Mouse (Mus musculus): ENCODE measurements around the gene Gm45799. TPM values are rescaled to one million over a fixed set of nuclear protein-coding genes. Genes with fewer than 3 reads are reported as not detected.

The Gm45799 gene
- polyA plus RNA-seq, 1 experiment from 2014 or later, result 14.6 TPM

- Histone ChIP-seq H3K4me3 (ENCODE audit: low read depth, low read length) (no peak overlapping the region), H3K9me3 (replicated peaks; ENCODE audit: control insufficient read depth, low read length, poor library complexity, severe bottlenecking) (no peaks in the 10 kb centered on the region), H3K4me1 (ENCODE audit: control insufficient read depth, insufficient read depth, low read length) (peaks cover 21% of the 10 kb centered on the region), H3K4me2 (ENCODE audit: low read length) (no peak overlapping the region), H3K36me3 (ENCODE audit: control insufficient read depth, insufficient read depth, low read length) (peaks cover 19% of the 10 kb centered on the region), H3K9ac (ENCODE audit: low read depth, low read length) (no peak overlapping the region), H3K27ac (ENCODE audit: low read length) (no peak overlapping the region), H3K27me3 (ENCODE audit: control insufficient read depth, insufficient read depth, low read depth, low read length) (no peaks in the 10 kb centered on the region)
- WGBS, result 97% methylated on average over 11 of the region's 11 CpGs
- ATAC-seq, result no peak
Measured at GRCm38 (mm10) chr7:105733836-105734235, 93.5 kb downstream of the Gm45799 start.

Other genes starting within 250 kb of the Gm45799 start
- gene Fam160a2, start 240.5 kb upstream of the Gm45799 start, polyA plus RNA-seq (2015; fragmentation: Nextera tagmentation; extraction: Ambion mirVana), result 43.7 and 50.8 TPM in 2 replicates
- gene Cnga4, start 236.0 kb upstream of the Gm45799 start, polyA plus RNA-seq (2015; fragmentation: Nextera tagmentation; extraction: Ambion mirVana), result 0.14 and 0.25 TPM in 2 replicates
- gene Cckbr, start 214.8 kb upstream of the Gm45799 start, polyA plus RNA-seq (2015; fragmentation: Nextera tagmentation; extraction: Ambion mirVana), result 6.2 and 8.5 TPM in 2 replicates
- gene Cavin3, start 158.3 kb upstream of the Gm45799 start, polyA plus RNA-seq (2015; fragmentation: Nextera tagmentation; extraction: Ambion mirVana), result 28.6 and 31.0 TPM in 2 replicates
- 95.2 and 104 TPM in 2 replicates for gene Smpd1, start 86.2 kb upstream of the Gm45799 start, polyA plus RNA-seq (2015; fragmentation: Nextera tagmentation; extraction: Ambion mirVana)
- 333 and 360 TPM in 2 replicates for gene Apbb1, start 58.9 kb upstream of the Gm45799 start, polyA plus RNA-seq (2015; fragmentation: Nextera tagmentation; extraction: Ambion mirVana)
- gene Hpx, start 40.4 kb upstream of the Gm45799 start, polyA plus RNA-seq (2015; fragmentation: Nextera tagmentation; extraction: Ambion mirVana), result 0.16 and 0.32 TPM in 2 replicates
- gene Trim3, start 7.0 kb upstream of the Gm45799 start, polyA plus RNA-seq (2015; fragmentation: Nextera tagmentation; extraction: Ambion mirVana), result 106 and 117 TPM in 2 replicates
- 127 and 131 TPM in 2 replicates for gene Timm10b, start 496 bp upstream of the Gm45799 start, polyA plus RNA-seq (2015; fragmentation: Nextera tagmentation; extraction: Ambion mirVana)
- gene Arfip2, start 136 bp upstream of the Gm45799 start, polyA plus RNA-seq (2015; fragmentation: Nextera tagmentation; extraction: Ambion mirVana), result 83.8 and 92.4 TPM in 2 replicates
- gene Dnhd1, start 10.3 kb downstream of the Gm45799 start, polyA plus RNA-seq (2015; fragmentation: Nextera tagmentation; extraction: Ambion mirVana), result 1.9 and 2.0 TPM in 2 replicates
- 183 and 192 TPM in 2 replicates for gene Ilk, start 96.0 kb downstream of the Gm45799 start, polyA plus RNA-seq (2015; fragmentation: Nextera tagmentation; extraction: Ambion mirVana)
- gene Rrp8, start 96.8 kb downstream of the Gm45799 start, polyA plus RNA-seq (2015; fragmentation: Nextera tagmentation; extraction: Ambion mirVana), result 22.4 and 23.4 TPM in 2 replicates
- gene Taf10, start 103.8 kb downstream of the Gm45799 start, polyA plus RNA-seq (2015; fragmentation: Nextera tagmentation; extraction: Ambion mirVana), result 76.5 and 78.4 TPM in 2 replicates
- gene Tpp1, start 111.7 kb downstream of the Gm45799 start, polyA plus RNA-seq (2015; fragmentation: Nextera tagmentation; extraction: Ambion mirVana), result 32.1 and 38.6 TPM in 2 replicates
- gene Dchs1, start 147.1 kb downstream of the Gm45799 start, polyA plus RNA-seq (2015; fragmentation: Nextera tagmentation; extraction: Ambion mirVana), result 12.5 and 14.3 TPM in 2 replicates
- 160 TPM in 2 replicates for gene Mrpl17, start 170.5 kb downstream of the Gm45799 start, polyA plus RNA-seq (2015; fragmentation: Nextera tagmentation; extraction: Ambion mirVana)

Data from midbrain, embryonic 16.5 days (tissue).